Mouse (Mus musculus): ENCODE measurements around the gene Ermp1.

GRCm38 (mm10) chr19:29598981-29599380 is 49.2 kb downstream of the Ermp1 start:
- no peak for TF ChIP-seq MAX (IDR thresholded peaks at IDR 0.05; ENCODE audit: low read depth)
- no peak for TF ChIP-seq USF1 (IDR thresholded peaks at IDR 0.05; ENCODE audit: low read depth)
- no peak for TF ChIP-seq POLR2A (IDR thresholded peaks at IDR 0.05; ENCODE audit: insufficient read length, low read depth)
- no peak for TF ChIP-seq REST (IDR thresholded peaks at IDR 0.05; ENCODE audit: insufficient read depth, insufficient read length)
- TF ChIP-seq MYOG (IDR thresholded peaks at IDR 0.05; ENCODE audit: control insufficient read depth in 1 of 3, insufficient read depth in 1 of 3, insufficient read length in 2 of 3, low read depth in 2 of 3), result no peak
- no peak for TF ChIP-seq TCF12 (IDR thresholded peaks at IDR 0.05; ENCODE audit: insufficient read depth, poor library complexity, severe bottlenecking)
- no peak for TF ChIP-seq TCF3 (IDR thresholded peaks at IDR 0.05; ENCODE audit: insufficient read length, low read depth)

Data from myocyte (in vitro differentiated cells).